Comparison of ENCODE assay signal across 9 mouse cellular contexts in genomic region chr6:112362349-112362958, GRCm38 (mm10). TPM values are rescaled to one million over a fixed set of nuclear protein-coding genes. Genes with fewer than 3 reads are reported as not detected.
DNase-seq lines count a peak whose midpoint lies in the region; ATAC-seq and TF ChIP-seq lines count a peak whose summit lies in the region.
"Had no signal": no experiment of that assay in that cellular context is flagged by ENCODE, and none has a peak within 500 bp of the region (broad histone marks: within the 10 kb centered on the region; RNA-seq: fewer than 3 reads in every experiment).

No protein-coding gene starts in this region.

- H3K9me3 ChIP-seq in forebrain, postnatal 0 days (ENCODE audit: low read length) = no peaks in the 10 kb centered on the region
- H3K9me3 ChIP-seq in intestine, embryonic 14.5 days (ENCODE audit: control insufficient read depth, low read length) = no peaks in the 10 kb centered on the region
- no peaks in the 10 kb centered on the region for H3K9me3 ChIP-seq in midbrain, embryonic 11.5 days (ENCODE audit: control insufficient read depth, low read length)

- peak; percentile 88 for TF ChIP-seq CTCF in forebrain, postnatal 0 days (IDR thresholded peaks at IDR 0.05; ENCODE audit: low read depth)
- peak; percentile 90 for TF ChIP-seq CTCF in small intestine, adult 2 months (IDR thresholded peaks at IDR 0.05; ENCODE audit: extremely low read depth, insufficient read length, insufficient replicate concordance, low read depth, low read length)

- H3K4me1 ChIP-seq in forebrain, postnatal 0 days (ENCODE audit: insufficient read depth) = no peaks in the 10 kb centered on the region
- H3K4me1 ChIP-seq in intestine, embryonic 14.5 days (replicated peaks; ENCODE audit: control insufficient read depth, insufficient read depth, low read length) = no peaks in the 10 kb centered on the region
- H3K4me1 ChIP-seq in midbrain, embryonic 11.5 days (ENCODE audit: control insufficient read depth, insufficient read depth, low read length) = no peaks in the 10 kb centered on the region
- H3K4me1 ChIP-seq in small intestine, adult 2 months (ENCODE audit: control insufficient read depth, insufficient read depth, insufficient read length, low read length) = no peaks in the 10 kb centered on the region

- H3K36me3 ChIP-seq in forebrain, postnatal 0 days (ENCODE audit: insufficient read depth) = no peaks in the 10 kb centered on the region
- H3K36me3 ChIP-seq in intestine, embryonic 14.5 days (ENCODE audit: control insufficient read depth, insufficient read depth, low read length) = no peaks in the 10 kb centered on the region
- no peaks in the 10 kb centered on the region for H3K36me3 ChIP-seq in midbrain, embryonic 11.5 days (ENCODE audit: control insufficient read depth, insufficient read depth, low read length)
- H3K36me3 ChIP-seq in small intestine, adult 2 months (ENCODE audit: control insufficient read depth, insufficient read depth, low read length) = no peaks in the 10 kb centered on the region

- no peaks in the 10 kb centered on the region for H3K27me3 ChIP-seq in forebrain, postnatal 0 days (ENCODE audit: insufficient read depth, low read length)
- H3K27me3 ChIP-seq in intestine, embryonic 14.5 days (replicated peaks; ENCODE audit: control insufficient read depth, insufficient read depth, low read length) = no peaks in the 10 kb centered on the region
- H3K27me3 ChIP-seq in midbrain, embryonic 11.5 days (ENCODE audit: control insufficient read depth, insufficient read depth, low read length) = no peaks in the 10 kb centered on the region
- H3K27me3 ChIP-seq in small intestine, adult 2 months (ENCODE audit: control insufficient read depth, insufficient read depth, low read length) = no peaks in the 10 kb centered on the region

- peak; percentile 66; the same call in 1 of the 2 replicates for ATAC-seq in forebrain, postnatal 0 days
- ATAC-seq in intestine, embryonic 14.5 days (replicated peaks; ENCODE audit: low FRiP score, low TSS enrichment, low read depth) = peak; percentile 65
- ATAC-seq in midbrain, embryonic 11.5 days (ENCODE audit: low FRiP score) = peak; percentile 56

- no peak overlapping the region for H3K4me3 ChIP-seq in forebrain, postnatal 0 days (ENCODE audit: low read depth, low read length)
- no peak overlapping the region for H3K4me3 ChIP-seq in intestine, embryonic 14.5 days (ENCODE audit: low read depth, low read length)
- no peak overlapping the region for H3K4me3 ChIP-seq in midbrain, embryonic 11.5 days (ENCODE audit: low read depth, low read length)
- H3K4me3 ChIP-seq in small intestine, adult 2 months (ENCODE audit: low read depth, low read length) = no peak overlapping the region

- peak; percentile 67 for DNase-seq in gastrocnemius, adult 18-20 months (ENCODE audit: low spot score)
- no peak for DNase-seq in gastrocnemius, postnatal 25 days
- peak; percentile 25 to 51 for DNase-seq in cerebellum, adult 18-20 months
- peak; percentile 84 for DNase-seq in forebrain, postnatal 0 days
- DNase-seq in intestine, embryonic 14.5 days (ENCODE audit: low spot score) = peak; percentile 86
- DNase-seq in left cerebral cortex, adult 18-20 months (ENCODE audit: low spot score in 2 of 2) = peak; percentile 63 to 73
- DNase-seq in midbrain, embryonic 11.5 days (ENCODE audit: low spot score, missing footprints) = peak; percentile 86

- H3K9ac ChIP-seq in forebrain, postnatal 0 days = no peak overlapping the region
- no peak overlapping the region for H3K9ac ChIP-seq in intestine, embryonic 14.5 days (ENCODE audit: low read length)
- H3K9ac ChIP-seq in midbrain, embryonic 11.5 days (ENCODE audit: low read length) = no peak overlapping the region

- 42% methylated on average over 6 of the region's 6 CpGs for WGBS in forebrain, postnatal 0 days
- 30% methylated on average over 6 of the region's 6 CpGs for WGBS in intestine, embryonic 14.5 days
- WGBS in midbrain, embryonic 11.5 days = 51% methylated on average over 6 of the region's 6 CpGs
- 27% methylated on average over 6 of the region's 6 CpGs for WGBS in small intestine, adult 2 months

- TF ChIP-seq POLR2A in small intestine, adult 2 months (IDR thresholded peaks at IDR 0.05; ENCODE audit: low read depth, low read length) = no peak

- no peak overlapping the region for H3K27ac ChIP-seq in forebrain, postnatal 0 days (ENCODE audit: low read depth, low read length)
- no peak overlapping the region for H3K27ac ChIP-seq in intestine, embryonic 14.5 days (ENCODE audit: low read depth)
- H3K27ac ChIP-seq in midbrain, embryonic 11.5 days (ENCODE audit: low read depth, low read length) = no peak overlapping the region
- H3K27ac ChIP-seq in small intestine, adult 2 months (ENCODE audit: insufficient read depth, low read depth, low read length) = no peak overlapping the region
- H3K27ac ChIP-seq: macrophage had no signal

- H3K4me2 ChIP-seq in forebrain, postnatal 0 days (ENCODE audit: low read depth) = no peak overlapping the region
- no peak overlapping the region for H3K4me2 ChIP-seq in intestine, embryonic 14.5 days (ENCODE audit: low read length)
- H3K4me2 ChIP-seq in midbrain, embryonic 11.5 days = no peak overlapping the region

RNA-seq across cellular contexts. Expression of gene Ssu2, which starts 25.4 kb away (rescaled TPM):
- under 1 TPM; 0.23 to 0.33 TPM for total RNA-seq in gastrocnemius, adult 18-20 months (2021)
- total RNA-seq in gastrocnemius, postnatal 25 days (2021) = 1 to 10 TPM in 1 of 2 experiments, under 1 TPM in 1; 0.78 to 1.4 TPM
- total RNA-seq in forebrain, postnatal 0 days (2014; rRNA removed) = 0.29 TPM in 1 of 2 replicates, not detected in the other
- 0.25 and 0.44 TPM in 2 replicates for polyA plus RNA-seq in forebrain, postnatal 0 days (2015; fragmentation: Nextera tagmentation; extraction: Ambion mirVana)
- 3.4 and 4.9 TPM in 2 replicates for polyA plus RNA-seq in intestine, embryonic 14.5 days (2014; fragmentation: Nextera tagmentation; extraction: Ambion mirVana)
- under 1 TPM in 1 of 2 experiments, not detected in 1; 0.37 TPM for total RNA-seq in left cerebral cortex, adult 18-20 months (2021)
- polyA plus RNA-seq in midbrain, embryonic 11.5 days (2014; fragmentation: Nextera tagmentation; extraction: Ambion mirVana) = 0.16 and 0.52 TPM in 2 replicates
- polyA plus RNA-seq in small intestine, adult 2 months (2012; rRNA removed) = 2.0 and 4.9 TPM in 2 replicates
- polyA plus RNA-seq: macrophage had no signal
